Mouse (Mus musculus): ENCODE data around the gene Tmsb10. TPM values are rescaled to one million over a fixed set of nuclear protein-coding genes. Genes with fewer than 3 reads are reported as not detected.

Gene Tmsb10
- polyA plus RNA-seq, 1 experiment from 2014 or later, result 3,130 TPM

DNA sequence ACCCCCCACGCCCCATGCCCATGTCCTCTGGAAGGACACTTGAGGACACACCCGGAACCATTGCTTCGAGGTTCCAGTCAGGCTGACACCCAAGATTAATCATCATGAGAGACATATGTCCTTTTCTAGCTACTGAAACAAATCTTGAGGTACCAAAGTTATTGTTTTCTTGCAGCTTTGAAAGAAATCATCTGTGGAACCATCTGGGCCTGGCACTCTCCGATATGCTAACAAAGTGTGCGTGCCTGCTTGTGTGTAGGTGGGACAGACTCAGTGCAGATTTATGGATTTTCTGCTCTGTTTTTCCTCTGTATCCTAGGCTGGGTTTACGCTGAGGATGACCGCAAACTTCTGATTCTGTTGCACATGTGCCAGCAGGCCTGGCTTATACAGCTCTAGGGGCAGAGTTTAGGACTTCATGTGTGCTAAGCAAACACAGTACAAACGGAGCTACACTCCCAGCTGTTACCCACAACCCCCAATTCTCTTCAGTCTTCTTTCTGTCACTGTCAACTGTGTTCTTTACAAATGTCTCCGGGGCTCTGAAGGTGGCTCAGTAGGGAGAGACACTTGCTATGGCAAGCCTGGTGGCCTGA is 9.3 kb downstream of the Tmsb10 start:
- WGBS, result 81% methylated on average over 9 of the region's 9 CpGs
- Histone ChIP-seq H3K9me3 (ENCODE audit: control insufficient read depth, low read length) (no peaks in the 10 kb centered on the region), H3K27ac (ENCODE audit: low read depth, low read length) (no peak overlapping the region), H3K4me3 (ENCODE audit: low read depth, low read length) (no peak overlapping the region), H3K36me3 (ENCODE audit: control insufficient read depth, insufficient read depth, low read length) (no peaks in the 10 kb centered on the region), H3K9ac (ENCODE audit: low read length) (no peak overlapping the region), H3K27me3 (ENCODE audit: control insufficient read depth, insufficient read depth, low read length) (no peaks in the 10 kb centered on the region), H3K4me2 (ENCODE audit: low read depth) (no peak overlapping the region), H3K4me1 (ENCODE audit: control insufficient read depth, insufficient read depth, low read length) (no peaks in the 10 kb centered on the region)
- no peak for ATAC-seq (ENCODE audit: insufficient read depth, low FRiP score, low TSS enrichment)
- no peak for DNase-seq (ENCODE audit: low spot score)

DNA sequence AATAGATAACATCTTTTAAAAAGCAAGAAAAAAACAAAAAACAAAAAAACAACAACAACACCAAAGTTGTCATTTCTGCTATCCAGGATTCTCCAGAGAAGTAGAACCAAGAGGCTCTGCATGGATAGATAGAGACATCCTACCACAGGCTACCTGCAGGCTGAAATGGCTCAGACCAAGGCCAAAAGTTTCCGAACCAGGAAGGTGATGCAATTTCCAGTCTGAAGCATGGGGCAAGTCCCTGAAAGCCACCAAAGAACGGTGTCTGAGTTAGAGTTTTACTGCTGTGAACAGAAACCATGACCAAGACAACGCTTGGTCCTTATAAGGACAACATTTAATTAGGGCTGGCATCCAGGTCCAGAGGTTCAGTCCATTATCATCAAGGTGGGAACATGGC is 10.2 kb downstream of the Tmsb10 start:
- ATAC-seq (ENCODE audit: insufficient read depth, low FRiP score, low TSS enrichment), result no peak
- 93% methylated on average over 3 of the region's 3 CpGs for WGBS
- H3K4me2 ChIP-seq (ENCODE audit: low read depth), result no peak overlapping the region

GRCm38 (mm10) chr6:72947960-72948359 is 10.6 kb downstream of the Tmsb10 start:
- Histone ChIP-seq H3K4me3 (ENCODE audit: low read depth, low read length) (no peak overlapping the region), H3K36me3 (ENCODE audit: control insufficient read depth, insufficient read depth, low read length) (no peaks in the 10 kb centered on the region), H3K9me3 (ENCODE audit: control insufficient read depth, low read length) (no peaks in the 10 kb centered on the region), H3K27me3 (ENCODE audit: control insufficient read depth, insufficient read depth, low read length) (no peaks in the 10 kb centered on the region), H3K4me2 (ENCODE audit: low read depth) (no peak overlapping the region), H3K4me1 (ENCODE audit: control insufficient read depth, insufficient read depth, low read length) (no peaks in the 10 kb centered on the region), H3K9ac (ENCODE audit: low read length) (no peak overlapping the region), H3K27ac (ENCODE audit: low read depth, low read length) (no peak overlapping the region)
- DNase-seq (ENCODE audit: low spot score) (no peak), ATAC-seq (ENCODE audit: insufficient read depth, low FRiP score, low TSS enrichment) (no peak)
- 55% methylated on average over 6 of the region's 6 CpGs for WGBS

More for the DNA sequence above, 10.2 kb downstream of the Tmsb10 start:
- H3K4me3 ChIP-seq (ENCODE audit: low read depth, low read length), result no peak overlapping the region
- H3K9ac ChIP-seq (ENCODE audit: low read length), result no peak overlapping the region
- H3K4me1 ChIP-seq (ENCODE audit: control insufficient read depth, insufficient read depth, low read length), result no peaks in the 10 kb centered on the region
- no peaks in the 10 kb centered on the region for H3K9me3 ChIP-seq (ENCODE audit: control insufficient read depth, low read length)
- no peak overlapping the region for H3K27ac ChIP-seq (ENCODE audit: low read depth, low read length)
- H3K27me3 ChIP-seq (ENCODE audit: control insufficient read depth, insufficient read depth, low read length), result no peaks in the 10 kb centered on the region
- no peaks in the 10 kb centered on the region for H3K36me3 ChIP-seq (ENCODE audit: control insufficient read depth, insufficient read depth, low read length)
- no peak for DNase-seq (ENCODE audit: low spot score)

- Histone ChIP-seq H3K4me3 (ENCODE audit: low read depth, low read length) (no peak overlapping the region), H3K4me1 (ENCODE audit: control insufficient read depth, insufficient read depth, low read length) (no peaks in the 10 kb centered on the region), H3K27me3 (ENCODE audit: control insufficient read depth, insufficient read depth, low read length) (no peaks in the 10 kb centered on the region), H3K4me2 (ENCODE audit: low read depth) (no peak overlapping the region), H3K9me3 (ENCODE audit: control insufficient read depth, low read length) (no peaks in the 10 kb centered on the region), H3K27ac (ENCODE audit: low read depth, low read length) (no peak overlapping the region), H3K36me3 (ENCODE audit: control insufficient read depth, insufficient read depth, low read length) (no peaks in the 10 kb centered on the region), H3K9ac (ENCODE audit: low read length) (no peak overlapping the region)
- ATAC-seq (ENCODE audit: insufficient read depth, low FRiP score, low TSS enrichment) (no peak), DNase-seq (ENCODE audit: low spot score) (peak; percentile 51)
- WGBS, result 10% methylated on average over 3 of the region's 3 CpGs
These were observed 18.1 kb downstream of the Tmsb10 start for GRCm38 (mm10) chr6:72940493-72940892.

- H3K27me3 ChIP-seq (ENCODE audit: control insufficient read depth, insufficient read depth, low read length), result no peaks in the 10 kb centered on the region
- ATAC-seq (ENCODE audit: insufficient read depth, low FRiP score, low TSS enrichment) (no peak), DNase-seq (ENCODE audit: low spot score) (no peak)
- no peak overlapping the region for H3K4me2 ChIP-seq (ENCODE audit: low read depth)
- WGBS, result 77% methylated on average over 5 of the region's 5 CpGs
- no peaks in the 10 kb centered on the region for H3K36me3 ChIP-seq (ENCODE audit: control insufficient read depth, insufficient read depth, low read length)
- H3K27ac ChIP-seq (ENCODE audit: low read depth, low read length), result no peak overlapping the region
- H3K4me1 ChIP-seq (ENCODE audit: control insufficient read depth, insufficient read depth, low read length), result no peaks in the 10 kb centered on the region
- no peak overlapping the region for H3K4me3 ChIP-seq (ENCODE audit: low read depth, low read length)
- H3K9me3 ChIP-seq (ENCODE audit: control insufficient read depth, low read length), result no peaks in the 10 kb centered on the region
- no peak overlapping the region for H3K9ac ChIP-seq (ENCODE audit: low read length)
These were observed 20.7 kb downstream of the Tmsb10 start for GRCm38 (mm10) chr6:72937859-72938258.

- WGBS, result 91% methylated on average over 3 of the region's 3 CpGs
- Histone ChIP-seq H3K27me3 (ENCODE audit: control insufficient read depth, insufficient read depth, low read length) (no peaks in the 10 kb centered on the region), H3K36me3 (ENCODE audit: control insufficient read depth, insufficient read depth, low read length) (no peaks in the 10 kb centered on the region), H3K4me1 (ENCODE audit: control insufficient read depth, insufficient read depth, low read length) (no peaks in the 10 kb centered on the region), H3K4me2 (ENCODE audit: low read depth) (no peak overlapping the region), H3K4me3 (ENCODE audit: low read depth, low read length) (no peak overlapping the region), H3K9me3 (ENCODE audit: control insufficient read depth, low read length) (no peaks in the 10 kb centered on the region), H3K27ac (ENCODE audit: low read depth, low read length) (no peak overlapping the region), H3K9ac (ENCODE audit: low read length) (no peak overlapping the region)
- DNase-seq (ENCODE audit: low spot score) (no peak), ATAC-seq (ENCODE audit: insufficient read depth, low FRiP score, low TSS enrichment) (no peak)
These were observed 21.1 kb downstream of the Tmsb10 start for GRCm38 (mm10) chr6:72937430-72937829.

DNA sequence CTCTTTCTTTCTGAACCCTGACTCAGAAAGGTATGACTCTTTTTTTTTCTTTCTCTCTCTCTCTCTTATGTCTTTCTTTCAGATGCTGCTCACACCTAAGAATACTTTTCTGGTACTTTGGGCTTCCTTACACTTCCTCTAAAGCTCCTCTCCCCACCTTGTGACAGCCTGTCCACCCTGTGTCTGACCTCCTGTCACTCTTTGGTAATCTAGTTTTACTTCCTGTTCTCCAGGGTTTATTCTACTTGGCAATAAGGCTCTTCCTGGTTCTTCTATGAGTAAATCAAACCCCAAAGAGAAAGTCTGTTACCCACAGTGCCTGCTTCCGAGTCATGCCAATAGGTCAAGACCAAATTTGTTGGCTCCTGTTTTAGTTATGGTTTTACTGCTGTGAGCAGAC is 25.6 kb downstream of the Tmsb10 start:
- Histone ChIP-seq H3K36me3 (ENCODE audit: control insufficient read depth, insufficient read depth, low read length) (no peaks in the 10 kb centered on the region), H3K9me3 (ENCODE audit: control insufficient read depth, low read length) (no peaks in the 10 kb centered on the region), H3K4me1 (ENCODE audit: control insufficient read depth, insufficient read depth, low read length) (no peaks in the 10 kb centered on the region), H3K4me2 (ENCODE audit: low read depth) (no peak overlapping the region), H3K9ac (ENCODE audit: low read length) (no peak overlapping the region), H3K4me3 (ENCODE audit: low read depth, low read length) (no peak overlapping the region), H3K27me3 (ENCODE audit: control insufficient read depth, insufficient read depth, low read length) (no peaks in the 10 kb centered on the region), H3K27ac (ENCODE audit: low read depth, low read length) (no peak overlapping the region)
- no peak for ATAC-seq (ENCODE audit: insufficient read depth, low FRiP score, low TSS enrichment)
- WGBS, result 93% methylated on average over 1 of the region's 1 CpGs
- DNase-seq (ENCODE audit: low spot score), result no peak

DNA sequence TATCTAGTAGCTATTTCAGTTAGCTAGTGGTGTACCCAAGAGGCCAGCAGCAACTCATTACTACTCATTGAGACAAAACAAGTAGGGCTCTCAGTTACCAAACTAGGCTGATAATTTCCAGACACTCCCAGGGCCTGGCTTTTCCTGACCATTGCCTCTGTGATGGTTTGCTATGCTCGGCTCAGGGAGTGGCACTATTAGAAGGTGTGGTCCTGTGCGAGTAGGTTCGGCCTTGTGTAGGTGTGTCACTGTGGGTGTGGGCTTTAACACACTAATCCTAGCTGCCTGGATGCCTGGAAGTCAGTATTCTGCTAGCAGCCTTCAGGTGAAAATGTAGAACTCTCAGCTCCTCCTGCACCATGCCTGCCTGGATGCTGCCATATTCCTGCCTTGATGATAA is 27.0 kb downstream of the Tmsb10 start:
- no peaks in the 10 kb centered on the region for H3K27me3 ChIP-seq (ENCODE audit: control insufficient read depth, insufficient read depth, low read length)

DNA sequence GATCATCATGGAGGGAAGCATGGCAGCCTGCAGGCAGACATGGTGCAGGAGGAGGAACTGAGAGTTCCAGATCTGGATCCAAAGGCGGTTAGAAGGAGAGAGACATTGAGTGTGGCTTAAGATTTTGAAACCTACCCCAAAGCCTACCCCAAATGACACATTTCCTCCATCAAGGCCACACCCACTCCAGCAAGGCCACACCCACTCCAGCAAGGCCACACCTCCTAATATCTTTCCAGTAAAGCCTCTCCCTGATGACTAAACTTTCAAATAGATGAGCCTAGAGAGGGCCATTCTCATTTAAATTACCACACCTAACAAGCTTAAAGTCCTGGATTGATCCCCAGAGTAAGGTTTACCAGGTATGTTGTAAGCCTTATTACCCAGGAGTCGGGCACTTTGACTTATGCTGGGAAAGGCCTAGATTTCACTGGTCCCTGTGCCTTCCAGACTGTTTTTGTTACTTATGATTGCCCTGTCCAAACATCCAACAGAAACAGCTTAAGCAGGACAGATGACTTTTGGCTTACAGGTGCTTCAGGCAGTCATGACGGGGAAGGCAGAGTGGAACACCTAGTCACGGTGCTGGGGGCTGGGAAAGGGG is 28.7 kb downstream of the Tmsb10 start:
- no peak overlapping the region for H3K9ac ChIP-seq (ENCODE audit: low read length)
- H3K27ac ChIP-seq (ENCODE audit: low read depth, low read length), result no peak overlapping the region
- no peaks in the 10 kb centered on the region for H3K4me1 ChIP-seq (ENCODE audit: control insufficient read depth, insufficient read depth, low read length)
- ATAC-seq (ENCODE audit: insufficient read depth, low FRiP score, low TSS enrichment) (no peak), DNase-seq (ENCODE audit: low spot score) (no peak)
- H3K4me2 ChIP-seq (ENCODE audit: low read depth), result no peak overlapping the region
- H3K36me3 ChIP-seq (ENCODE audit: control insufficient read depth, insufficient read depth, low read length), result no peaks in the 10 kb centered on the region
- H3K9me3 ChIP-seq (ENCODE audit: control insufficient read depth, low read length), result no peaks in the 10 kb centered on the region
- WGBS, result 88% methylated on average over 4 of the region's 4 CpGs
- no peak overlapping the region for H3K4me3 ChIP-seq (ENCODE audit: low read depth, low read length)
- no peaks in the 10 kb centered on the region for H3K27me3 ChIP-seq (ENCODE audit: control insufficient read depth, insufficient read depth, low read length)

More for the DNA sequence above, 27.0 kb downstream of the Tmsb10 start:
- no peaks in the 10 kb centered on the region for H3K9me3 ChIP-seq (ENCODE audit: control insufficient read depth, low read length)
- WGBS, result 88% methylated on average over 3 of the region's 3 CpGs
- H3K27ac ChIP-seq (ENCODE audit: low read depth, low read length), result no peak overlapping the region
- no peak overlapping the region for H3K9ac ChIP-seq (ENCODE audit: low read length)
- H3K4me3 ChIP-seq (ENCODE audit: low read depth, low read length), result no peak overlapping the region
- no peak overlapping the region for H3K4me2 ChIP-seq (ENCODE audit: low read depth)
- no peaks in the 10 kb centered on the region for H3K36me3 ChIP-seq (ENCODE audit: control insufficient read depth, insufficient read depth, low read length)
- H3K4me1 ChIP-seq (ENCODE audit: control insufficient read depth, insufficient read depth, low read length), result no peaks in the 10 kb centered on the region
- DNase-seq (ENCODE audit: low spot score), result no peak
- ATAC-seq (ENCODE audit: insufficient read depth, low FRiP score, low TSS enrichment), result no peak

Data from neural tube, embryonic 11.5 days (tissue).